Mouse (Mus musculus) E14TG2a.4 (cell line): ENCODE measurements around the gene Fbxl2.

ENCODE experiments used
- H3K27me3 ChIP-seq: 2 replicates; pipeline ENCODE4 v1.6.1; 2014; ENCODE audit warnings: low read length, control low read depth; ENCODE audit not compliant: insufficient read depth
- H3K36me3 ChIP-seq: 2 replicates; pipeline ENCODE4 v1.6.1; 2014; ENCODE audit warnings: low read length, control low read depth; ENCODE audit not compliant: insufficient read depth
- H3K4me1 ChIP-seq: replicated peaks from 2 replicates; pipeline ENCODE4 v1.6.1; 2014; ENCODE audit warnings: low read depth, low read length, control low read depth
- H3K4me3 ChIP-seq: replicated peaks from 2 replicates; pipeline ENCODE4 v1.5.1; 2014; ENCODE audit warnings: mild to moderate bottlenecking, low read length
- H3K9me3 ChIP-seq: 2 replicates; pipeline ENCODE4 v1.6.1; 2014; ENCODE audit warnings: low read length, control low read depth
- CTCF ChIP-seq: conservative IDR thresholded peaks from 2 replicates; pipeline ENCODE4 v1.5.1; 2014; ENCODE audit warnings: low read length
- NANOG ChIP-seq: IDR thresholded peaks from 2 replicates; pipeline ENCODE4 v1.6.1; 2014; ENCODE audit warnings: borderline replicate concordance, low read length, mixed read lengths
- POU5F1 ChIP-seq: IDR thresholded peaks from 2 replicates; pipeline ENCODE4 v1.6.1; 2014; ENCODE audit warnings: low read length, borderline replicate concordance

Fbxl2 gene

DNA sequence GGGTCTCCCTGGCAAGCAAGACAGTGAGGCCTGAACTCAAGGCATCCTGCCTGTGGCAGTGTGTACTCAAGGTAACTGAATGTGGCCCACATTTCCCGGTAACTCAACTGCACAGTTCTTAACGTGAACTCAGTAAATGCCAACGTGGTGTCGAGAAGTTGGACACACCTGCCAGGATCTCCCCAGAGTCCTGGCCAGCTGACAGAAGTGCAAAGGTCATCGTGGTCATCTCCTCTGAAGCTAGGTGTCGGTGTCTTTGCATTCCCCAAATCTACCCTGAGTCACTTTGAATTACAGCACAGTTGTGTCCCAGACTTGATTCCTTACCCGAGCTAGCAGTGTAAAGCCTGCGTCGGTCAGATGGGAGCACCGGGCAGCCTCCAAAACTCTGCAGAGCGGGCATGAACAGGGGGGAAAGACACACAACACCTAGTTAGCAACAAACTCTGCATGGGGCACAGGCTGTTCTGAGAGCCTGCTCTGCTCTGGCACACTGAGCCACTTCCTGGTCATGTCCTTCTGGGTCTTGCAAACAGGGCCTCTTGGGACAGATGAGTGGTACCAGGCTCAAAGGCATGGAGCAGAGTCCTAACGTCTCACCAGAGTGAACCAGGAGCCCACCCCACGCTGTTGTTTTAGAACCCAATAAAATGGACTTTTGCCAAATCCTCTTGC is 60.9 kb downstream of the Fbxl2 start:
- H3K27me3 ChIP-seq: peaks cover 13% of the 10 kb centered on the region
- H3K4me3 ChIP-seq: no peak overlapping the region
- H3K4me1 ChIP-seq: peaks cover 7% of the 10 kb centered on the region
- TF ChIP-seq CTCF (no peak), POU5F1 (no peak), NANOG (no peak)
- H3K9me3 ChIP-seq: no peaks in the 10 kb centered on the region
- H3K36me3 ChIP-seq: peaks cover 52% of the 10 kb centered on the region

DNA sequence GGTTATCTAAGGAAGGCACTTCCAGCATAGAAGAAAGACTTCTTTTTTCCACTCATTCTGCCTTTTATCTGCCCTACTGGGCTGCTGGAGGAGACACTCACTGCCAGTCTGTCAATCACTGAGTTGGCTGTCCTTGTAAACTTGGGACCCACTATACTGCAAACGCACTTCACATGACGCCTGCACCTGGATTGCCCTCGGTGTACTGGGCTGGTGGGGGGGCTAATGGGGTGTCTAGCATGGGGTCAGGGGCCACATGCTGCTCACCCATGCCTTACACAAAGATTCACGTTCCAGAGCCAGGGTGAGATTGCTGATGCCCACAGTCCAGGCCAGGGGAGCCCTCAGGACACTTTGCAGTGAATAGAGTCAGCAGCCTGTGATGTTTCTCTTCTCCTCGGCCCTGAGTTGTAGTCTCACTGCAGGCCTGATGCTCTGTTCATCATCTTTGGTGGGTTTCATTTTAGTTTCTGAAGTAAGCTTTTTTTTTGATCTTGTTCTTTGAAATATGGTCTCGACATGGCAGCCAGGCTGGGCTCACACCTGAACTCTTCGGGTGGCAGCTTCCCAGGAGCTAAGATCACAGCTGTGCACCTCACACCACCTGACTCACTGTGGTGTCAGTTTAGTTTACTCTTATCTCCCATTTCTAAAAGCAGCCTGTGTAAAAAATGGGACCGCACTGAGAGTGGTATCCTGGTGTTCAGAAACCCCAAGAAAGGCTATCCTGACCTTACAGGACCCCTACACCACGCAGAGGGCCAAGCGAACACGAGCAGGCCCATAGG is 62.9 kb downstream of the Fbxl2 start:
- peaks cover 72% of the 10 kb centered on the region for H3K36me3 ChIP-seq
- H3K27me3 ChIP-seq: no peaks in the 10 kb centered on the region
- no peak for TF ChIP-seq CTCF
- TF ChIP-seq NANOG: no peak
- no peak for TF ChIP-seq POU5F1
- 0 out of 2 replicates have a peak, but pooled peaks cover 2% of the 10 kb centered on the region for H3K4me1 ChIP-seq
- H3K9me3 ChIP-seq: no peaks in the 10 kb centered on the region
- H3K4me3 ChIP-seq: no peak overlapping the region

DNA sequence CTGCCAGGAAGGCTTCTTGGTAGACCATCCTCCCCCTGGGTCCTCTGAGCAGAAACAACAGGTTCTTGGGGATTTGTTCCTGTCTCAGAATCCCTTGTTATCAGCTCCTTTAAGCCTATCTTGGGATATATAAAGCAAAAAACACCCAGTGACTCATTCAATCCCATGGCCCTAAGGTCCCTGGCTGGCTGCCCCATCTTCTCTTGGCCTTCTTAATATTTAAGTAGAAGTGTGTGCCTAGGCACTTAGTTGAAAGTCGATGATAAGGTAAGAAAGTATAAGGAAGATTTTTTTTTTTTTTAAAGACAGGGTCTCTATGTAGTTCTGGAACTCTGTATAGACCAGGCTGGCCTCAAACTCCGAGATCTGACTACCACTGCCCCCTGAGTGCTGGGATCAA is 63.5 kb downstream of the Fbxl2 start:
- H3K4me3 ChIP-seq: no peak overlapping the region
- 0 out of 2 replicates have a peak, but pooled peaks cover 2% of the 10 kb centered on the region for H3K4me1 ChIP-seq
- TF ChIP-seq CTCF (no peak), POU5F1 (no peak), NANOG (no peak)
- H3K36me3 ChIP-seq: peaks cover 78% of the 10 kb centered on the region
- no peaks in the 10 kb centered on the region for H3K27me3 ChIP-seq
- H3K9me3 ChIP-seq: no peaks in the 10 kb centered on the region

DNA sequence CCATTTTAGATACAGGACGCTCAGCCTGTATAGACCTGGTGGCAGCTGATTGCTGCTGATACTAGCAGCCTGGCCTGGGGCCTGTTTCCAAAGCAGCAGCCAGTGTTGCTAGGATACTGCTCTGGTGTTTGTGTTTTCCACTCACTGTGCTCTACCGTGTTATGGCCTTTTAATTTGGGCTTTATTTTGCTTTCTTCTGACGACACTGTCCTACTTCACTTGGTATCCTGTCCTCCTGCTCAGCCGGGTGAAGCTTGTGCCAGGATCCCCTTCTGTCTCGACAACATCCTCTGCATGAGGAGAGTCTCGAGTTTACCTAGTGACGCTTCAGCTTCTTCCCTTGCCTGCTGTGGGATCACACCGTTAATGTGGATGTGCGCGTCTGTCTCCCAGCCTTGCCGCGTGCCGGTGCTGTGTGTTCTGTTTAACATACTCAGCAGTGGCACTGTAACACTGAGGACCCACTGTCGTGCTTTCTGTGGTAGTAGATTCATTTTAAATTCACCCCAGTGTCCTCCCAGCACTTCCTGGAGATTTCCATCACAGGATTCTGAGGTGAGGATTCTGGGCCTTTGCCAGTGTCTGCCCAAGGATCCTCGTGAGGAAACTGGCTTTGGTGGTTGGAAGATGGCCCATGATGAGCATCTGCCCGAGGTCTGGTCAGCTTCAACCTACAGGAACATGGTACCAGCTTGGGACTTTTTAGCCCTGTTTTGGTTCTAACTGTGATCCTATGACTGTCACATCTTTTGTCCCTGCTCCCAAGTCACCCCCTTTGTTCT is 64.7 kb downstream of the Fbxl2 start:
- TF ChIP-seq POU5F1: no peak
- no peak for TF ChIP-seq NANOG
- no peak for TF ChIP-seq CTCF
- peaks cover 90% of the 10 kb centered on the region for H3K36me3 ChIP-seq
- H3K4me3 ChIP-seq: no peak overlapping the region
- peaks cover 2% of the 10 kb centered on the region; the same call in 1 of the 2 replicates for H3K4me1 ChIP-seq
- H3K27me3 ChIP-seq: no peaks in the 10 kb centered on the region
- no peaks in the 10 kb centered on the region for H3K9me3 ChIP-seq

DNA sequence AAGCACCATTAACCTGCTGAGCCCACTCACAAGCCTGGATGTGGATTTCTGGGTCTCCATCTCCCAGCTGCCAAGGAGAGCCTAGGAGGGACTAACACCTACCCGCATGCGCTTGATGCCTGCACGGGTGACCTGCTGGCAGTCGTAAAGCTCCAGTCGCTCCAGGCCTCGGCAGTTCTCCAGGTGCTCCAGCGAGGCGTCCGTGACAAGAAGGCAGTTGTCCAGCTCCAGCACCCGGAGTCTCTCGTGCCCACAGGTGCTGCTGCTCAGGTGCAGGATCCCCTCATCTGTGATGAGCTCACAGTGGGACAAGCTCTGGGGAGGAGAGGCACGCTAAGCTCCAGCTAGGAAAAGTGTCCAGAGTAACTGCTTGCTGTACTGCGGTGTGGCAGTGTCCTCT is 66.6 kb downstream of the Fbxl2 start:
- no peaks in the 10 kb centered on the region for H3K27me3 ChIP-seq
- TF ChIP-seq CTCF: no peak
- no peak for TF ChIP-seq NANOG
- no peak for TF ChIP-seq POU5F1
- H3K4me1 ChIP-seq: peaks cover 2% of the 10 kb centered on the region; the same call in 1 of the 2 replicates
- H3K36me3 ChIP-seq: peaks cover 95% of the 10 kb centered on the region
- H3K4me3 ChIP-seq: no peak overlapping the region
- H3K9me3 ChIP-seq: no peaks in the 10 kb centered on the region

DNA sequence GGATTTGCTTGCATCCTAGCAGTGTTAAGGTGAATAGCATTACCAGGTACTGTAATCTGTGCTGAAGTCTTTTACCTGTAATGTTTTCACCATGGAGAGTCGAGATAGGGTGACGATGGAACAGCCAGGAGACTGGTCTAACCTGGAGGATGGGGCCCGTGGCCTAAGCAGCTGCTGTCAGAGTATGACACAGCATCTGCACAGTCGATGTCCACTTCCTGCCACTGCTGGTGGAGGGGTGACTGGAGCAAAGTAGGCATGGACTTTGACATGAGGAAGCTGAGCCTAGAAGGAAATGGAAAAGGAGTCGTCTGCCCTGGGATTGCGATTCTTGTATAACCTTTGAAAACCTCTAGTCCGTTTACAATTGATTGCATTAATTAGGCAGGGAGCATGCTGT is 67.3 kb downstream of the Fbxl2 start:
- TF ChIP-seq CTCF (no peak), POU5F1 (no peak), NANOG (no peak)
- no peaks in the 10 kb centered on the region for H3K9me3 ChIP-seq
- peaks cover 95% of the 10 kb centered on the region for H3K36me3 ChIP-seq
- no peaks in the 10 kb centered on the region for H3K27me3 ChIP-seq
- peaks cover 2% of the 10 kb centered on the region; the same call in 1 of the 2 replicates for H3K4me1 ChIP-seq
- no peak overlapping the region for H3K4me3 ChIP-seq

DNA sequence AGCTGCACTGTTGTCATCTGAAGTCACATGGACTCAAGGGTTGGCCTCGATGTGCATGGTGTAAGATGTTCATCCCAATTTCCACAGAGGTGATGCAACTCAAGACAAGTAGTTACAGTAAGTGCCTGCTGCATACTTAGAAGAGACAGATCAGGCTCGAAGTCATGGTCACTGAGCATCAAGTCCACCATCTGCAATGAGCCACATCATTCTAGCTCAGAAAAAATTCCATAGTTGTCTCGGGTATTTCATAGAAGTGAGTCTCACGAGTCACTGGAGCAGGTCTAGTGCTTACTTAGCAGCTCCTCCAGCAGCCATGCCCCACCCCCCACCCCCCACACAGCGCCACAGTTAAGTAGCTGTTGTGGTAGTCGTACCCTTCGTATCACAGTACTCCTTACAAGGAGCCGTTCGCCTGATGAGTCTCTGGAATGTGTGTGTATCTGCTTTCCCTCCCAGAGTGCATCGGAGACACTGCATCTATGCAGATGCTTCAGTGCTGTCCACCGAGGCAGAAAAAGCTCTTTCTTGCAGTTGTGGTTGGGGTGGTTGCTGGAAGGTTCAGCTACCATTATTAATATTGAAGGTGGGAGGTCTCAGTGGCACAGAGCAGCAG is 68.7 kb downstream of the Fbxl2 start:
- TF ChIP-seq CTCF (no peak), NANOG (no peak), POU5F1 (no peak)
- no peak overlapping the region for H3K4me3 ChIP-seq
- peaks cover 2% of the 10 kb centered on the region; the same call in 1 of the 2 replicates for H3K4me1 ChIP-seq
- no peaks in the 10 kb centered on the region for H3K9me3 ChIP-seq
- H3K36me3 ChIP-seq: peaks cover 96% of the 10 kb centered on the region
- H3K27me3 ChIP-seq: no peaks in the 10 kb centered on the region

DNA sequence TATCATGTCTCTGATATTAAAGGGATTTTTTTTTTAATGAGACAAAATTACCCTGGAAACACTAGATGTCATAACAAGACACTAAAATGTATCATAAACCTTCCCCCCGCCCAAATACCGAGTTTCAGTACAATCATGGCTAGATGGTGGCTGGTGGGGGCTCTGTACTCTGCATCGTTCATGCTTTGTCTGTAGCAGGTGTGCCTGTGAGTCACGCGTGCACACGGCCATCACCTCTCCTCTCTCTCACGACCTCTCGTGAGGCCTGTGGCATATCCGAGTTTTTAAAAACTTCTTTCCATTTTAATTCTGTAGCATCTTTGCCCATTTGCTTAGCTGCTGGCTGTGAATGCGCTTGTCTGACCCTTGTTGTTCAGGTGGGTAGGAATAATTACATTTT is 69.7 kb downstream of the Fbxl2 start:
- no peak overlapping the region for H3K4me3 ChIP-seq
- H3K27me3 ChIP-seq: no peaks in the 10 kb centered on the region
- peaks cover 7% of the 10 kb centered on the region; the same call in 1 of the 2 replicates for H3K4me1 ChIP-seq
- no peaks in the 10 kb centered on the region for H3K9me3 ChIP-seq
- H3K36me3 ChIP-seq: peaks cover 97% of the 10 kb centered on the region
- no peak for TF ChIP-seq CTCF
- TF ChIP-seq NANOG: no peak
- no peak for TF ChIP-seq POU5F1
